Mouse (Mus musculus): ENCODE results near the gene Tcp11l1.

Tcp11l1 gene

GRCm38 (mm10) chr2:104711585-104712485, at the start of gene Tcp11l1:
TSS of gene Tcp11l1 (minus strand) at chr2:104712169.
- in situ Hi-C loops (cut with MboI; ENCODE audit: low pct_unique_long_range_greater_than_20kb in 1 of 2, low sequenced_read_pairs in 2 of 2, unreplicated experiment in 1 of 2) = no loop called here

GRCm38 (mm10) chr2:104750611-104751010, 38.6 kb upstream of the Tcp11l1 start:
- in situ Hi-C loops (cut with MboI; ENCODE audit: low pct_unique_long_range_greater_than_20kb in 1 of 2, low sequenced_read_pairs in 2 of 2, unreplicated experiment in 1 of 2) = loop anchor here in 1 of 2 experiments (10.0 kb wide), 1 partner anchor 66 kb away; no protein-coding TSS in a partner anchor

GRCm38 (mm10) chr2:104748652-104749183, 36.7 kb upstream of the Tcp11l1 start:
- in situ Hi-C loops (cut with MboI; ENCODE audit: low pct_unique_long_range_greater_than_20kb in 1 of 2, low sequenced_read_pairs in 2 of 2, unreplicated experiment in 1 of 2) = loop anchor here in 1 of 2 experiments (5.0 kb wide), 1 partner anchor 66 kb away; no protein-coding TSS in a partner anchor

GRCm38 (mm10) chr2:104746251-104746650, 34.3 kb upstream of the Tcp11l1 start:
- in situ Hi-C loops (cut with MboI; ENCODE audit: low pct_unique_long_range_greater_than_20kb in 1 of 2, low sequenced_read_pairs in 2 of 2, unreplicated experiment in 1 of 2) = loop anchor here in 1 of 2 experiments (5.0 kb wide), 1 partner anchor 64 kb away; no protein-coding TSS in a partner anchor

- in situ Hi-C loops (cut with MboI; ENCODE audit: low pct_unique_long_range_greater_than_20kb in 1 of 2, low sequenced_read_pairs in 2 of 2, unreplicated experiment in 1 of 2) = no loop called here
Observed at GRCm38 (mm10) chr2:104743971-104744370, 32.0 kb upstream of the Tcp11l1 start.

- in situ Hi-C loops (cut with MboI; ENCODE audit: low pct_unique_long_range_greater_than_20kb in 1 of 2, low sequenced_read_pairs in 2 of 2, unreplicated experiment in 1 of 2) = no loop called here
Observed at GRCm38 (mm10) chr2:104743160-104743559, 31.2 kb upstream of the Tcp11l1 start.

GRCm38 (mm10) chr2:104742741-104743064, 30.7 kb upstream of the Tcp11l1 start, which contains the start of gene Depdc7:
TSS of gene Depdc7 (minus strand) at chr2:104742878.
- in situ Hi-C loops (cut with MboI; ENCODE audit: low pct_unique_long_range_greater_than_20kb in 1 of 2, low sequenced_read_pairs in 2 of 2, unreplicated experiment in 1 of 2) = no loop called here

GRCm38 (mm10) chr2:104741896-104742740, 30.1 kb upstream of the Tcp11l1 start:
- in situ Hi-C loops (cut with MboI; ENCODE audit: low pct_unique_long_range_greater_than_20kb in 1 of 2, low sequenced_read_pairs in 2 of 2, unreplicated experiment in 1 of 2) = no loop called here

GRCm38 (mm10) chr2:104741015-104741758, 29.2 kb upstream of the Tcp11l1 start:
- in situ Hi-C loops (cut with MboI; ENCODE audit: low pct_unique_long_range_greater_than_20kb in 1 of 2, low sequenced_read_pairs in 2 of 2, unreplicated experiment in 1 of 2) = no loop called here

GRCm38 (mm10) chr2:104740248-104740949, 28.4 kb upstream of the Tcp11l1 start:
- in situ Hi-C loops (cut with MboI; ENCODE audit: low pct_unique_long_range_greater_than_20kb in 1 of 2, low sequenced_read_pairs in 2 of 2, unreplicated experiment in 1 of 2) = no loop called here

- in situ Hi-C loops (cut with MboI; ENCODE audit: low pct_unique_long_range_greater_than_20kb in 1 of 2, low sequenced_read_pairs in 2 of 2, unreplicated experiment in 1 of 2) = no loop called here
Observed at GRCm38 (mm10) chr2:104739691-104740090, 27.7 kb upstream of the Tcp11l1 start.

- in situ Hi-C loops (cut with MboI; ENCODE audit: low pct_unique_long_range_greater_than_20kb in 1 of 2, low sequenced_read_pairs in 2 of 2, unreplicated experiment in 1 of 2) = no loop called here
Observed at GRCm38 (mm10) chr2:104736241-104736640, 24.3 kb upstream of the Tcp11l1 start.

- in situ Hi-C loops (cut with MboI; ENCODE audit: low pct_unique_long_range_greater_than_20kb in 1 of 2, low sequenced_read_pairs in 2 of 2, unreplicated experiment in 1 of 2) = no loop called here
Observed at GRCm38 (mm10) chr2:104732562-104733256, 20.7 kb upstream of the Tcp11l1 start.

GRCm38 (mm10) chr2:104732033-104732444, 20.1 kb upstream of the Tcp11l1 start:
- in situ Hi-C loops (cut with MboI; ENCODE audit: low pct_unique_long_range_greater_than_20kb in 1 of 2, low sequenced_read_pairs in 2 of 2, unreplicated experiment in 1 of 2) = no loop called here

- in situ Hi-C loops (cut with MboI; ENCODE audit: low pct_unique_long_range_greater_than_20kb in 1 of 2, low sequenced_read_pairs in 2 of 2, unreplicated experiment in 1 of 2) = no loop called here
Observed at GRCm38 (mm10) chr2:104727369-104727768, 15.4 kb upstream of the Tcp11l1 start.

GRCm38 (mm10) chr2:104722021-104722420, 10.1 kb upstream of the Tcp11l1 start:
- in situ Hi-C loops (cut with MboI; ENCODE audit: low pct_unique_long_range_greater_than_20kb in 1 of 2, low sequenced_read_pairs in 2 of 2, unreplicated experiment in 1 of 2) = no loop called here

GRCm38 (mm10) chr2:104717827-104718226, 5.9 kb upstream of the Tcp11l1 start:
- in situ Hi-C loops (cut with MboI; ENCODE audit: low pct_unique_long_range_greater_than_20kb in 1 of 2, low sequenced_read_pairs in 2 of 2, unreplicated experiment in 1 of 2) = no loop called here
